Mouse (Mus musculus): ENCODE measurements around the gene Sox30. TPM values are rescaled to one million over a fixed set of nuclear protein-coding genes. Genes with fewer than 3 reads are reported as not detected.

Gene Sox30
- under 1 TPM; 0.28 to 0.41 TPM for total RNA-seq (2021)
- long read RNA-seq, experiment 1 = 0 reads
- long read RNA-seq, experiment 2, partial matches to known transcripts = 1 of 1 reads
- long read RNA-seq, experiment 2, other reads (novel, unspliced or antisense) = 0 of 1 reads

GRCm38 (mm10) chr11:45979946-45980892 is at the start of gene Sox30:
TSS of gene Sox30 (plus strand) at chr11:45980310.
- DNase-seq (ENCODE audit: low spot score in 2 of 2) = peak in 1 of 2 experiments; percentile 45

- DNase-seq (ENCODE audit: low spot score in 2 of 2) = no peak
Measured at GRCm38 (mm10) chr11:45932771-45933170, 47.3 kb upstream of the Sox30 start.

GRCm38 (mm10) chr11:45937478-45937877 is 42.6 kb upstream of the Sox30 start:
- no peak for DNase-seq (ENCODE audit: low spot score in 2 of 2)

- no peak for DNase-seq (ENCODE audit: low spot score in 2 of 2)
Measured at GRCm38 (mm10) chr11:45938917-45939316, 41.2 kb upstream of the Sox30 start.

- no peak for DNase-seq (ENCODE audit: low spot score in 2 of 2)
Measured at GRCm38 (mm10) chr11:45942281-45942680, 37.8 kb upstream of the Sox30 start.

GRCm38 (mm10) chr11:45943108-45943705 is 36.9 kb upstream of the Sox30 start:
- DNase-seq (ENCODE audit: low spot score in 2 of 2) = peak; percentile 48 to 78

- DNase-seq (ENCODE audit: low spot score in 2 of 2) = peak; percentile 25 to 32
Measured at GRCm38 (mm10) chr11:45943891-45944642, 36.0 kb upstream of the Sox30 start.

- DNase-seq (ENCODE audit: low spot score in 2 of 2) = peak; percentile 96 to 98
Measured at GRCm38 (mm10) chr11:45944643-45945156, 35.4 kb upstream of the Sox30 start, which contains the start of gene Lsm11. TSS of gene Lsm11 (minus strand) at chr11:45944935.

GRCm38 (mm10) chr11:45946796-45947195 is 33.3 kb upstream of the Sox30 start:
- peak in 1 of 2 experiments; percentile 31 for DNase-seq (ENCODE audit: low spot score in 2 of 2)

GRCm38 (mm10) chr11:45947491-45947890 is 32.6 kb upstream of the Sox30 start:
- DNase-seq (ENCODE audit: low spot score in 2 of 2) = peak; percentile 22 to 70

- DNase-seq (ENCODE audit: low spot score in 2 of 2) = peak; percentile 90 to 94
Measured at GRCm38 (mm10) chr11:45955127-45955627, 24.9 kb upstream of the Sox30 start, which contains the start of gene Thg1l. TSS of gene Thg1l (minus strand) at chr11:45955494.

GRCm38 (mm10) chr11:45959598-45959997 is 20.5 kb upstream of the Sox30 start:
- DNase-seq (ENCODE audit: low spot score in 2 of 2) = no peak

GRCm38 (mm10) chr11:45960003-45960402 is 20.1 kb upstream of the Sox30 start:
- DNase-seq (ENCODE audit: low spot score in 2 of 2) = no peak

GRCm38 (mm10) chr11:45966896-45967295 is 13.2 kb upstream of the Sox30 start:
- no peak for DNase-seq (ENCODE audit: low spot score in 2 of 2)

GRCm38 (mm10) chr11:45968466-45968865 is 11.6 kb upstream of the Sox30 start:
- no peak for DNase-seq (ENCODE audit: low spot score in 2 of 2)

- DNase-seq (ENCODE audit: low spot score in 2 of 2) = no peak
Measured at GRCm38 (mm10) chr11:45973635-45974034, 6.5 kb upstream of the Sox30 start.

- no peak for DNase-seq (ENCODE audit: low spot score in 2 of 2)
Measured at GRCm38 (mm10) chr11:45974466-45974865, 5.6 kb upstream of the Sox30 start.

- DNase-seq (ENCODE audit: low spot score in 2 of 2) = peak in 1 of 2 experiments; percentile 60
Measured at GRCm38 (mm10) chr11:45976061-45976460, 4.0 kb upstream of the Sox30 start.

GRCm38 (mm10) chr11:45980893-45981253 is 763 bp downstream of the Sox30 start:
- DNase-seq (ENCODE audit: low spot score in 2 of 2) = no peak

GRCm38 (mm10) chr11:45991604-45992003 is 11.5 kb downstream of the Sox30 start:
- peak in 1 of 2 experiments; percentile 12 for DNase-seq (ENCODE audit: low spot score in 2 of 2)

- DNase-seq (ENCODE audit: low spot score in 2 of 2) = no peak
Measured at GRCm38 (mm10) chr11:45992087-45992486, 12.0 kb downstream of the Sox30 start.
